Mouse (Mus musculus): ENCODE data around the gene Hist2h4. TPM values are rescaled to one million over a fixed set of nuclear protein-coding genes. Genes with fewer than 3 reads are reported as not detected.
"Not testable (repeated sequence)": the region's sequence is repeated elsewhere in the genome, so short reads cannot be mapped to it uniquely, and the experiment has no call there.

Gene Hist2h4
- polyA plus RNA-seq, 1 experiment from 2014 or later: 44.8 TPM

DNA sequence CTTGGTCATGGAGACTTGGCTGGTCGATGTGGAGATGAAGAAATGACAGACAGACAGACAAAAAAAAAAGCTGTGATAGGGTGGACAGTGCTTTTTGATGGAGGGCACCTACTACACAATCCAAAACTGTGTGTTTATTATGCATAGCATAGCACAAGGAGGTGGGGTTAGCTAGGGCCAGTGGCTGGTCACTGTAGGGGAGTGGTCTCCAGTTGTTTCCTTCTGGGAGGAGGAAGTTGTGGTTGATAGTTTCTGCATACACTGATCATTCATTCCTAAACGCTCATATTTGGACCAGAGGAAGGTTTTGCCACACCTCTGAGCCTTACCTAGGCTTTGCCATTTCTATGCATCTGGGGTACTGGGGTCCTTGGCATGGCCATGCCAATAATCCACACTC, 32.7 kb downstream of the Hist2h4 start:
- no peak overlapping the region for H3K4me3 ChIP-seq (replicated peaks)
- no peaks in the 10 kb centered on the region for H3K9me3 ChIP-seq (replicated peaks)

DNA sequence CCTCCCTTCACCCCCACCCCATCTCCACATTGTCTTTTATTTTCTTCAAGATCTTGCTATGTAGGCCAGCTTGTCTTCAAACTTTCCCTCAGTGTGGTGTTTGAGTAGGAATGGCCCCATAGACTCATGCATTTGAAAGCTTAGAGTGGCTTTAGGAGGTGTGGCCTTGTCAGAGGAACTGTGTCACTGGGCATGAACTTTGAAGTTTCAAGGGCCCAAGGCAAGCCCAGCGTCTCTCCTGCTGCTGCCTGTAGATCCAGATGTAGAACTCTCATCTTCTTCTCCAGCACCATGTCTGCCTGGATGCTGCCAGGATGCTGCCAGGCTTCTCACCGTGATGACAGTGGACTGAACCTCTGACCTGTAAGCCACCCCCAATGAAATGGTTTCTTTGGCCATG, 34.3 kb downstream of the Hist2h4 start:
- no peak overlapping the region for H3K4me3 ChIP-seq (replicated peaks)
- no peak for ATAC-seq (ENCODE audit: low read depth)
- 68% methylated on average over 2 of the region's 2 CpGs for WGBS (ENCODE audit: insufficient replicate concordance)
- H3K27ac ChIP-seq: no peak overlapping the region
- H3K4me2 ChIP-seq: no peak overlapping the region
- no peaks in the 10 kb centered on the region for H3K27me3 ChIP-seq
- no peaks in the 10 kb centered on the region for H3K9me3 ChIP-seq (replicated peaks)
- H3K4me1 ChIP-seq (replicated peaks): peaks cover 51% of the 10 kb centered on the region
- H3K36me3 ChIP-seq: no peaks in the 10 kb centered on the region
- no peak for DNase-seq
- no peak overlapping the region for H3K9ac ChIP-seq

More for the DNA sequence above, 32.7 kb downstream of the Hist2h4 start:
- no peak overlapping the region for H3K9ac ChIP-seq
- H3K4me1 ChIP-seq (replicated peaks): peaks cover 35% of the 10 kb centered on the region
- DNase-seq (no peak), ATAC-seq (ENCODE audit: low read depth) (no peak)
- no peak overlapping the region for H3K4me2 ChIP-seq
- H3K27ac ChIP-seq: no peak overlapping the region
- no peaks in the 10 kb centered on the region for H3K36me3 ChIP-seq
- 32% methylated on average over 2 of the region's 2 CpGs for WGBS (ENCODE audit: insufficient replicate concordance)
- H3K27me3 ChIP-seq: no peaks in the 10 kb centered on the region

DNA sequence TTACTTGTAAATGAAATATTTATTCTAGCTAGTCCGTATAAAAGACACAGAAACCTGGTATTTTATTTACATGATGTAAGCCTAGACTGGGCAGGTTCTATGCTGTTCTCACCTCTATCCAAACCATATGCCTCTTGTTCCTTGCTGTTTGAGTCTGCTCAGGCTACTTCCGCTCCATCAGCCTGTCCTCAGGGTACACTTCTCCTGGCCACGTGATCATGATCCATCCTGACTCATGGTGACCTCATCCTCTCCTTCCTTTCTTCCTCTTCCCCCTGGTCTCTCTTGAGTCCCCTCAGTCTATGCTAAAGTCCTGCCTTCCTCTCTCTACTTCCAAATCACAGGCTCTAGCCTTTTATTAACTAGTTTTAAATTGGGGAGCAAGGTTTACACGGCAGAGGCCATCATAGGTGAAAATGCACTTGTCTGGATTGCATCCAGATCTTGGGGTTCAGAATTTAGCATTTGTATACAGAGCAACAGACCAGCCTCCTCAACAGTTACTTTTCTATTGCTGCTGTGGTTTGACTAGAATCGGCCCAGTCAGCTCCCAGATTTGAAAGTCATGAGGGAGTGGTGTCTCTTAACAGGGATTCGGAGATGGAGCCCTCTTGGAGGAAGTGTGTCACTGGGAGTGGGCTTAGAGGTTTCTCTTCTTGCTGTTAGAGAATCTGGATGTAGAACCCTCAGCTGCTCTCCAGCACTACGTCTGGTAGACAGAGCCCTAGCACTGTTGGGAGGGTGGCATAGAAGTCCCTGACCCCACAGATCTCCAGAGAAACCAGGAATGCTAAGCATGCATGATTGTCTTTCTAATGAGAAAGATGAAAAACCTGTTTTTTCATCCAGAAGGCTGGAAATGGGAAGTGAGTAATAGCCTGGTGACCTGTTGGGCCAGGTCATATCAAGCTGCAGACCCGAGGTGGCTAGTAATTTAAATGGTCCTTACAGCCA, 36.1 kb downstream of the Hist2h4 start:
- DNase-seq: no peak
- peak overlapping the region; percentile 3; the same call in 1 of the 2 replicates for H3K27ac ChIP-seq
- no peaks in the 10 kb centered on the region for H3K36me3 ChIP-seq
- no peaks in the 10 kb centered on the region for H3K9me3 ChIP-seq (replicated peaks)
- H3K4me2 ChIP-seq: no peak overlapping the region
- H3K4me1 ChIP-seq (replicated peaks): peaks cover 70% of the 10 kb centered on the region
- no peak overlapping the region for H3K4me3 ChIP-seq (replicated peaks)
- no peaks in the 10 kb centered on the region for H3K27me3 ChIP-seq
- no peak for ATAC-seq (ENCODE audit: low read depth)
- 59% methylated on average over 8 of the region's 8 CpGs for WGBS (ENCODE audit: insufficient replicate concordance)
- 0 out of 2 replicates have a peak overlapping the region, but pooled peaks have one; percentile 1 for H3K9ac ChIP-seq

DNA sequence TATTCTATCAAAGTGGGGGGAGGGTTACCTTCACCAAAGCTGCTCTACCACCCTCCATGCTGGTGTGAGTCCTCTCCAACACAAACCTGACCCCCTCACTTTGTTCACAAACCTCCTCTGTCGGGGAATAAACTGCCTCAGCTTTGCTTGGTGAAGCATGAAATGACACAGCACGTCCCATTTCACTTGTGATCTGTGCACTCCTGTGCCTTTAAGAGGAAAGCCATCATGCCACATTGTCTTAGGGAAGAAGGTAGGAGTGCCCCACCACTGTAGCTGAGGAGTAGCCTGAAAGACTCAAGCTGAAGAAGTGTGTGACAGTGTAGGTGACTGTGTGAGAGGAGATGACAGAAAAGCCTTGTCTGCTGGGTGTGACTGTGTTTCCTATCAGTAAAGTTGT, 37.7 kb downstream of the Hist2h4 start:
- H3K4me2 ChIP-seq: peak overlapping the region; percentile 92
- H3K36me3 ChIP-seq: no peaks in the 10 kb centered on the region
- ATAC-seq (ENCODE audit: low read depth) (no peak), DNase-seq (no peak)
- WGBS (ENCODE audit: insufficient replicate concordance): 57% methylated on average over 2 of the region's 2 CpGs
- no peaks in the 10 kb centered on the region for H3K27me3 ChIP-seq
- H3K4me1 ChIP-seq (replicated peaks): peaks cover 70% of the 10 kb centered on the region
- H3K9me3 ChIP-seq (replicated peaks): no peaks in the 10 kb centered on the region
- H3K9ac ChIP-seq: peak overlapping the region; percentile 95
- H3K27ac ChIP-seq: peak overlapping the region; percentile 64
- peak overlapping the region; percentile 72 for H3K4me3 ChIP-seq (replicated peaks)

DNA sequence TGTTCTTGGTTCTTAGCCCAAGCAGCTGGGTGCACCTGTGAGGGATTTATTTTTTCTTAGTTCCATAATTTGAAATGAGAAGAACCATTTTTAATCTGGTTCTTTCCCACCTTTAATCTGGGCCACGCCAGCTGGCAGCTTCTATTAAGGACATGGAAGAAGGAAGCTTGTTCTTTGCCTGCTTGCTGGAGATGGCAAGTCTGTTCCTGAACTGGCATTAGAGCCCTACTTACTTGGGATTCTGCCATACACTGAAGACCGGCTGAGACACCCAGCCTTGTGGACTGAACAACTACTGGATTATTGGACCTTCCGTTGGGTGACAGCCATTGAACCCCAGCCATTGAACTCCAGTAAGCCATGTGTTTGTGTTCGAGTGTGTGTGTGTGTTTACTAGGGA, 40.3 kb downstream of the Hist2h4 start:
- H3K27me3 ChIP-seq: no peaks in the 10 kb centered on the region
- peak overlapping the region; percentile 72 for H3K4me3 ChIP-seq (replicated peaks)
- H3K4me1 ChIP-seq (replicated peaks): peaks cover 79% of the 10 kb centered on the region
- no peaks in the 10 kb centered on the region for H3K9me3 ChIP-seq (replicated peaks)
- peak overlapping the region; percentile 100 for H3K27ac ChIP-seq
- peak overlapping the region; percentile 95 for H3K9ac ChIP-seq
- ATAC-seq (ENCODE audit: low read depth): no peak
- DNase-seq: no peak
- WGBS (ENCODE audit: insufficient replicate concordance): 86% methylated on average over 4 of the region's 4 CpGs
- H3K4me2 ChIP-seq: peak overlapping the region; percentile 92
- H3K36me3 ChIP-seq: no peaks in the 10 kb centered on the region

DNA sequence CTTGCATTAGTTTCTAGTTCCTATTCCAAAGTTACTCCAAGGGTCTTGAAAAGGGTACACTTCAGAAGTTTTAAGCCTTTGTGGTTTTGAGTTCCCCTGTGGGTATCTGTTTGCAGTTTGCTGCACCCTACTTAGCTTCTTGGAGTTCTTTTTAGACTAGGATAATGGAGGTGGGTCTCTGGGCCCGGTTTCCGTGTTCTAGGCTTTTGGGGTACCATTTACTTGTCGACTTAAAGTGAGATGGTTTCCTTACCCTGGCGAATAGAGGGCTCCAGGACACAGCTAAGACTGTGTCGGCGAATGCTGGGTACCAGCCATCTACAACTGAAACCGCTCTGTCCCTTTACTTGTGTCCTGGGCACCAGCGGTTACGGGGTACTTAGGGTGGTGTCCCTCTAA, 41.5 kb downstream of the Hist2h4 start:
- H3K4me1 ChIP-seq (replicated peaks): peaks cover 69% of the 10 kb centered on the region
- DNase-seq: no peak
- peak overlapping the region; percentile 95 for H3K9ac ChIP-seq

DNA sequence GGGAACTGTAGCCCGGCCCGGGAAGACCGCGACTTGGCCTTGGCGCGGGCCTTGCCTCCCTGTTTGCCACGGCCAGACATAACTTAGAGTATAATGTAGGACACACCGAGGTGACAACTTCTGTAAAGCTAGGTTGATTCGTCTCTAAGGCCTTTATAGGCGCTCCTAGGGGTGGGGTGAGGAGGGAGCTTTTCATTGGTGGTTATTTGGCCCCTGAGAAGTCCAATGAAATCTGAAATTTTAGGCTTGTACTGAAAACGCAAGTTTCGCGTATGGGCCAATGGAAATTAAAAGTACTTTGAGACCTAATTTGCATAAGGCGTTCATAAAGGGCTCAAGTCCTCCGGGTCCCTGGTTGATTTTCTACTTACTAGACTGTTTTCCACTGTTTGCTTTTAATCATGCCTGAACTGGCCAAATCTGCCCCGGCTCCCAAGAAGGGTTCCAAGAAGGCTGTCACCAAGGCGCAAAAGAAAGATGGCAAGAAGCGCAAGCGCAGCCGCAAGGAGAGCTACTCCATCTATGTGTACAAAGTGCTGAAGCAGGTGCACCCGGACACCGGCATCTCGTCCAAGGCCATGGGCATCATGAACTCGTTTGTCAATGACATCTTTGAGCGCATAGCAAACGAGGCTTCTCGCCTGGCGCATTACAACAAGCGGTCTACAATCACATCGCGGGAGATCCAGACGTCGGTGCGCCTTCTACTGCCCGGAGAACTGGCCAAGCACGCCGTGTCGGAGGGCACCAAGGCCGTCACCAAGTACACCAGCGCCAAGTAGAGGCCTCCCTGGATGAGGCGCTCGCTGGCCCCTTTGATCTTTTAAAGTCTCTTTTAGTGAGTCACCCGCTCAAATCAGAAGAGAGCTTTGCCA, 42.1 kb downstream of the Hist2h4 start, which contains the start of the genes Hist2h2ac and Hist2h2be:
Gene Hist2h2ac, minus strand, starts transcription at position 116 of the 875 bp plus-strand sequence.
Gene Hist2h2be, plus strand, starts transcription at position 355 of the 875 bp plus-strand sequence.
- peak; percentile 91 for ATAC-seq (ENCODE audit: low read depth)
- Histone ChIP-seq H3K36me3 (no peaks in the 10 kb centered on the region), H3K4me3 (replicated peaks) (peak within 1 kb of the TSS; percentile 72), H3K9me3 (replicated peaks) (no peaks in the 10 kb centered on the region), H3K4me2 (peak within 1 kb of the TSS; percentile 92), H3K27ac (peak within 1 kb of the TSS; percentile 100), H3K4me1 (replicated peaks) (peaks cover 63% of the 10 kb centered on the region), H3K9ac (peak within 1 kb of the TSS; percentile 95), H3K27me3 (no peaks in the 10 kb centered on the region)
- WGBS (ENCODE audit: insufficient replicate concordance): under 1% methylated on average over 43 of the region's 43 CpGs
- DNase-seq: peak; percentile 91

More for the DNA sequence above, 41.5 kb downstream of the Hist2h4 start:
- H3K9me3 ChIP-seq (replicated peaks): no peaks in the 10 kb centered on the region
- H3K27ac ChIP-seq: peak overlapping the region; percentile 100
- H3K27me3 ChIP-seq: no peaks in the 10 kb centered on the region
- H3K36me3 ChIP-seq: no peaks in the 10 kb centered on the region
- ATAC-seq (ENCODE audit: low read depth): no peak
- 22% methylated on average over 9 of the region's 9 CpGs for WGBS (ENCODE audit: insufficient replicate concordance)
- peak overlapping the region; percentile 72 for H3K4me3 ChIP-seq (replicated peaks)
- H3K4me2 ChIP-seq: peak overlapping the region; percentile 92

DNA sequence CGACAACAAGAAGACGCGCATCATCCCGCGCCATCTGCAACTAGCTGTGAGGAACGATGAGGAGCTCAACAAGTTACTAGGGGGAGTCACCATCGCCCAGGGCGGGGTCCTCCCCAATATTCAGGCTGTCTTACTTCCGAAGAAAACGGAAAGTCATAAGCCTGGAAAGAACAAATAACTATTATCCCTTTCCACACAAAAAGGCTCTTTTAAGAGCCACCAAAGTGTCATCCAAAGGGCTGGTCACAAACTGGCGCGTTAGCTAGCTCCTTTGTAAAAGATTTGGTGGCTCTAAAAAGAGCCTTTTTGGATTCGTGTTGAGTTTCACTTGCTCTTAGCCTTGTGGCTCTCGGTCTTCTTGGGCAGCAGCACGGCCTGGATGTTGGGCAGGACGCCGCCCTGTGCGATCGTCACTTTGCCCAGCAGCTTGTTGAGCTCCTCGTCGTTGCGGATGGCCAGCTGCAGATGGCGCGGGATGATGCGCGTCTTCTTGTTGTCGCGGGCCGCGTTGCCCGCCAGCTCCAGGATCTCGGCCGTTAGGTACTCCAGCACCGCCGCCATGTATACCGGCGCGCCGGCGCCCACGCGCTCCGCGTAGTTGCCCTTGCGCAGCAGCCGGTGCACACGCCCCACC, 42.9 kb downstream of the Hist2h4 start:
- under 1% methylated on average over 41 of the region's 47 CpGs for WGBS (ENCODE audit: insufficient replicate concordance)
- ATAC-seq (ENCODE audit: low read depth): peak; percentile 5; the same call in 1 of the 2 replicates
- peak; percentile 52 for DNase-seq
- Histone ChIP-seq H3K4me2 (peak overlapping the region; percentile 92), H3K4me3 (replicated peaks) (peak overlapping the region; percentile 72), H3K4me1 (replicated peaks) (peaks cover 61% of the 10 kb centered on the region), H3K27ac (peak overlapping the region; percentile 100), H3K9ac (peak overlapping the region; percentile 95)
- not testable (repeated sequence) for H3K9me3 ChIP-seq (replicated peaks); H3K27me3 ChIP-seq; H3K36me3 ChIP-seq

DNA sequence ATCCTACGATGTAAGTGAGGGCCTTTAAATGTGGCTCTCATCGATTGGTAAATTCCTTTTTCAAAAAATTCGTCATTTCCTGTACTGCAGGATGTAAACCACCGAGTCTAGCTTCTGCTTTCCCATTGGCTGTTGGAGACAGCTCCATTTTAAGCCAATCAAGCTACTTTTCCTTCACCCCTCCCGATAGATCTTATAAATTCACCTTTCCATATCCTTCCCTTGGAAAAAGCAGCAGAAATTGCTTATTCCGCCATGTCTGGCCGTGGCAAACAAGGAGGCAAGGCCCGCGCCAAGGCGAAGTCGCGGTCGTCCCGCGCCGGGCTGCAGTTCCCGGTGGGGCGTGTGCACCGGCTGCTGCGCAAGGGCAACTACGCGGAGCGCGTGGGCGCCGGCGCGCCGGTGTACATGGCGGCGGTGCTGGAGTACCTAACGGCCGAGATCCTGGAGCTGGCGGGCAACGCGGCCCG, 43.4 kb downstream of the Hist2h4 start, which contains the start of the genes Bola1 and Hist2h2ab:
Gene Bola1, minus strand, starts transcription at position 49 of the 470 bp plus-strand sequence.
Gene Hist2h2ab, plus strand, starts transcription at position 205 of the 470 bp plus-strand sequence.
- H3K27ac ChIP-seq: peak within 1 kb of the TSS; percentile 100
- DNase-seq (peak; percentile 75), ATAC-seq (ENCODE audit: low read depth) (peak; percentile 64)
- peak within 1 kb of the TSS; percentile 92 for H3K4me2 ChIP-seq
- peak within 1 kb of the TSS; percentile 95 for H3K9ac ChIP-seq
- no peaks in the 10 kb centered on the region for H3K36me3 ChIP-seq
- no peaks in the 10 kb centered on the region for H3K9me3 ChIP-seq (replicated peaks)
- peaks cover 58% of the 10 kb centered on the region for H3K4me1 ChIP-seq (replicated peaks)
- H3K4me3 ChIP-seq (replicated peaks): peak within 1 kb of the TSS; percentile 72
- no peaks in the 10 kb centered on the region for H3K27me3 ChIP-seq
- WGBS (ENCODE audit: insufficient replicate concordance): 0% methylated on average over 37 of the region's 37 CpGs

DNA sequence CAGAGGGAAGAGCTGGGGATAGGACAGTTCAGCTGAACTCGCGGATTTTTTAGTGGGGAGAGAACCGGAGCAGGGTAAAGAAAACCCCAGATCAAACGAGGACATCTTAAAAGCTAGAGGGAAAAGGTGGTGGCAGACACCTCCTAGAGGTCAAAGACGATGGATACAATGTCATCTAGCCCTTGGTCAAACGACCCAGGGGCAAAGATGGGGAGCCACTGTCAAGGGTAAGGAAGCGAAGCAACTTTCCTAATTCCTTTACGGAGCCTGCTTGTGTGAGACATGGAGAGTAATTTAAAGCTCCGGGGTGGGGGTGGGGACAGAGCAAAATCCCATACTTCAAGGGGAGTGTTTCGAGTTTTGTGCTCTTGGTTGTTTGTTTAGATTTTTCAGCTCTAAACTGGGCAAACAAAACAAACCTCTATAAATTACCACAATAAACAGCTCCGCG, 43.9 kb downstream of the Hist2h4 start:
- DNase-seq: peak; percentile 27
- H3K4me1 ChIP-seq (replicated peaks): peaks cover 53% of the 10 kb centered on the region
- H3K36me3 ChIP-seq: no peaks in the 10 kb centered on the region
- peak overlapping the region; percentile 92 for H3K4me2 ChIP-seq
- H3K27me3 ChIP-seq: no peaks in the 10 kb centered on the region
- no peak for ATAC-seq (ENCODE audit: low read depth)
- H3K4me3 ChIP-seq (replicated peaks): peak overlapping the region; percentile 72
- under 1% methylated on average over 12 of the region's 12 CpGs for WGBS (ENCODE audit: insufficient replicate concordance)
- H3K27ac ChIP-seq: peak overlapping the region; percentile 100
- H3K9me3 ChIP-seq (replicated peaks): no peaks in the 10 kb centered on the region
- H3K9ac ChIP-seq: peak overlapping the region; percentile 95

Measured in liver, embryonic 13.5 days (tissue).